Mouse (Mus musculus) gonadal fat pad, adult 2 months (tissue): ENCODE results near the gene Taf12. TPM values are rescaled to one million over a fixed set of nuclear protein-coding genes. Genes with fewer than 3 reads are reported as not detected.

Experiments
- DNase-seq: peaks from one replicate; pipeline ENCODE4 v3.0.0-alpha.2; 2012; ENCODE audit warnings: low read depth
- polyA plus RNA-seq: library from polyadenylated mRNA; depleted of rRNA; stranded (reverse); fragments of >200 nt; gene quantifications from 2 replicates; pipeline ENCODE4 v1.2.3, GENCODE M21; 2012; rRNA removed

Gene Taf12
- polyA plus RNA-seq, 1 experiment = 9.5 TPM

GRCm38 (mm10) chr4:132311209-132311608, 37.0 kb downstream of the Taf12 start:
- no peak for DNase-seq

- DNase-seq = no peak
Observed at GRCm38 (mm10) chr4:132311801-132312200, 37.6 kb downstream of the Taf12 start.

- no peak for DNase-seq
Observed at GRCm38 (mm10) chr4:132312627-132313026, 38.5 kb downstream of the Taf12 start.

- no peak for DNase-seq
Observed at GRCm38 (mm10) chr4:132315711-132316110, 41.5 kb downstream of the Taf12 start.

- no peak for DNase-seq
Observed at GRCm38 (mm10) chr4:132326481-132326880, 52.3 kb downstream of the Taf12 start.

GRCm38 (mm10) chr4:132328391-132328982, 54.3 kb downstream of the Taf12 start:
- no peak for DNase-seq

GRCm38 (mm10) chr4:132329115-132329834, 55.1 kb downstream of the Taf12 start, which contains the start of gene Trnau1ap:
TSS of gene Trnau1ap (minus strand) at chr4:132329538.
- no peak for DNase-seq

GRCm38 (mm10) chr4:132329835-132330354, 55.7 kb downstream of the Taf12 start:
- DNase-seq = no peak

GRCm38 (mm10) chr4:132331960-132332359, 57.8 kb downstream of the Taf12 start:
- DNase-seq = no peak

- no peak for DNase-seq
Observed at GRCm38 (mm10) chr4:132332880-132333279, 58.7 kb downstream of the Taf12 start.

- no peak for DNase-seq
Observed at GRCm38 (mm10) chr4:132338943-132339342, 64.8 kb downstream of the Taf12 start.

GRCm38 (mm10) chr4:132341451-132341850, 67.3 kb downstream of the Taf12 start:
- no peak for DNase-seq

GRCm38 (mm10) chr4:132344403-132345134, 70.4 kb downstream of the Taf12 start:
- no peak for DNase-seq

Other genes starting within 250 kb of the Taf12 start
- gene Gm10300, start 199.7 kb upstream of the Taf12 start, polyA plus RNA-seq = 0.31 and 0.32 TPM in 2 replicates
- gene Epb41, start 199.1 kb upstream of the Taf12 start, polyA plus RNA-seq = 22.7 and 23.9 TPM in 2 replicates
- 0.03 TPM in 1 of 2 replicates, not detected in the other for gene Oprd1, start 129.9 kb upstream of the Taf12 start, polyA plus RNA-seq
- 19.2 and 21.2 TPM in 2 replicates for gene Ythdf2, start 62.1 kb upstream of the Taf12 start, polyA plus RNA-seq
- 11.8 and 12.5 TPM in 2 replicates for gene Gmeb1, start 12.8 kb upstream of the Taf12 start, polyA plus RNA-seq
- 16.4 and 22.5 TPM in 2 replicates for gene Rab42, start 29.0 kb downstream of the Taf12 start, polyA plus RNA-seq
- gene Trnau1ap, start 55.2 kb downstream of the Taf12 start, polyA plus RNA-seq = 18.9 and 25.9 TPM in 2 replicates
- gene Rcc1, start 79.2 kb downstream of the Taf12 start, polyA plus RNA-seq = 8.5 and 10.9 TPM in 2 replicates
- 6.2 and 12.9 TPM in 2 replicates for gene Phactr4, start 148.1 kb downstream of the Taf12 start, polyA plus RNA-seq
- gene Med18, start 189.5 kb downstream of the Taf12 start, polyA plus RNA-seq = 4.5 and 6.7 TPM in 2 replicates
- gene Sesn2, start 236.1 kb downstream of the Taf12 start, polyA plus RNA-seq = 25.6 and 26.3 TPM in 2 replicates